Mouse (Mus musculus) frontal cortex, adult (tissue): ENCODE results near the gene Cd82.
A peak's percentile ranks its signal among the peaks of the same experiment; 100 is the strongest.

Experiments
- ATAC-seq: cut with Nextera tagmentation; 2 replicates; pipeline ENCODE4 v1.9.2; 2017; ENCODE audit warnings: mild to moderate bottlenecking, moderate library complexity, mixed read lengths; ENCODE audit not compliant: low TSS enrichment

The Cd82 gene

DNA sequence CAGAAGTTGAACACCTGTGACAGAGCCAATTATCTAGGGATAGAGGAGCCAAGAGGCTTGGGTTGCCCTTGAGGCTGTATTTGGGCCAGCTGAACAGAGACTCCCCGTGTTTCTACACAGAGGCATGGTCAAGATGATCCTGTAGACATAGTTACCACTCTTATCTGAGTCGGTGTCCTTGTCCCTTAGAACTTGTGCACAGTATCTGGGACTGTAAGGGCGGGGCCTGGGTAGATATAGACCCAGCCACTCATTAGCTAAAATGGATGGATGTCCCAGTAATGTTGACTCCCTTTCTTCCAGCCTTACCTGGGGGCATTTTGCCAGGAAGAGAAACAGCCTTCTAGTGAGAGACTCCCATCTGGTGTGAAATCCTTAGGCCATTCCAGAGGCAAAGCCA, 3.4 kb upstream of the Cd82 start:
- no peak for ATAC-seq

DNA sequence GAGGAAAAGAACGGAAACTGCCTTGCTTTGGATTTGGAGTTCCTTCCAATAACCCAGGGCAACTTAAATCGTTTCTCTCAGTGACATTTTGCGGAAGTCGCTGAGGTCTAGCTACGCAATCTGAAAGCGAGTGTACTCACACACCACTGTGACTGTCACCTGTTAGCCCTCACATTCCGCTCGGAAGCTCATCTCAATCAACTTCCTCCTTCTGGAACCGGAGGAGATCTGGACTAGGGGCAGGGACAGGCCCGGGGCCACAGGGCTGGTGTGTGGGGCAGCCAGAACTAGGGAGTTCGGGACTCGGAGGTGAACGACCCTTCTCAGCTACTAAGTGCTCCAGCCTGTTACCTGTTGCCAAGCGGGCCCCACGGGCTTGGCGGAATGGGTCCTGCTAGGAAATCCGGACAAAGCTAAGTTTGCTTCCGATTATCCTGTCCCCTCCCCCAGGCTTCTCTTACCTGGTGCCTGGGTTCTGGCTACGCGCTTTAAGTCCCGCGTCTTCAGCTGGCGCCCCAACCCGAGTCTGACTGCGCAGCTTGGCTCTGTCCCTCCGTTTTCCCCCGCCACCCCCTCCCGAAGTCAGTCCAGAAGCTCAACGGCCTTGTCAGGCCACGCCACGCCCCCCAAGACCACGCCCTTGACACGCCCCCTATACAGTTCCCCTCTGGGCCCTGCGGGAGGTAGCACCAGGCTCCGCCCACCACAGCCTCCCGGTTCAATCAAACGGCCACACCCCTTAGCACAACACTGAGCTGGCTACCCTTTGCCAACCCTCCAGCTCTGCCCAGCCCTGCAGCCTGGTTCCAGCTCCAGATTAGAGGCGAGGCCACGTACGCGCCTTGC, 848 bp downstream of the Cd82 start:
- peak; percentile 91 for ATAC-seq

DNA sequence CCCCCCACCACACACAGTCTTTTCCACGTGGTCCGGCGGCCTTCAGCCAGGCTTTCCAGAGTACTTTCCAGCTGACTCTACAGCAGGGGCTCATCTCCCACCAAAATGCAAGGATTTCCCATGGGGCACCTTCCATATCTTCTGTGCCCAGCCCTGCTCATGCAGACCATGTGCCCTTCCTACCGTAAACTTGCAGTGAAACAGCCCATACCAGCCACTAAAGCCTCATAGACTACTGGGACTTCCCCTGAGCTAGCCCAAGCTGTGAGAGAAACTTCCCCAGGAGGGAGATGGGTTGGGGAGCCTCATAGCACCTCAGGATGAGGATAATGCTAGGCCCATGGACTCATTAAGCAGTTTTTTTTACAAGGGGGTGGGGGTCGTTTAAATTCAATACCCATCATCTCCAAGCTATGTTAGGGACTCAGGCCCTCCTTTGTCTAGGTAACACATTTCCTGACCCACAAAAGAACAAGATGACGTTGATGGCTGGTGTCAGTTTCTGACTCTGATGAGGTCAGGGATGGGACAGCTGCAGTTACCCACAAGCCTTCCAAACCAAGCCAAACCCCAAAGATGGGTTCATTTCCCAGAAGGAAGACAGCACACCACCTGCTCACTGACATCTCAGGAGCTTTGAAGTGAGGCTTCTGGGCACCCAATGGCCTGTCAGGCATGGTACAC, 2.0 kb downstream of the Cd82 start:
- ATAC-seq: no peak

DNA sequence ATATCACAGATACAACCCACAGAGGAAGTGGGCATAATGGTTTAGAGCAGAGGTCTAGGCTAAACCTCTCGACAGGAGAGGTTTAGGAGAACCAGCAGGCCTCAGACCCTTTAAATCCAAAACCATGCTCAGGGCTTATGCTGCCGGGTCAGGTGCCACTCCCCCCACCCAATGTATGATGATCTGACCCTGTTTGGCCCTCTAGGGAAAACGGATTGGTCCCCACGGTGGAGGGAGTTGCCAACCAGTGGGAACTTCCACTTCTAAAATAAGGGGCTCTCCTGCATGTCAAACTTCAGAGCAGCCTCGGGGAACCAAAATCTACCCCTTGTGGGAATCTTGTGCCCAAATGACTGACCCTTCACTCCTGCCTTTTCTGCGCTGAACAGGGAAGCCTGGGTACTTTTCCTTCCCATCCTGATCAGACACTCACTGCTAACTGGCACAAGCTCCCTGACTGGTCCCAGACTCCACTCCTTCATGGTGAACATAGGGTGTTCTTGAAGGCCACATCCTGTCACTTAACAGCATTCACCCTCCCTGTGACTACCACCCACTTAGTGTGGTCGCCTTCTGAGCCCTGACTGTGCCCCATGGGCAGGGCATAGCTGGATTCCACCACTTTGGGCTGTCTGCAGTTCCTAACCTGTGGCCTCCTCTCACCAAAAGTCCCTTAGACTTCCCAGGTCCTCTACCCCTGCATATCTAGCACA, 3.6 kb downstream of the Cd82 start:
- ATAC-seq: no peak

- ATAC-seq: no peak
Measured at GRCm38 (mm10) chr2:93458332-93459207, 4.4 kb downstream of the Cd82 start.

- ATAC-seq: no peak
Measured at GRCm38 (mm10) chr2:93457426-93458130, 5.4 kb downstream of the Cd82 start.

DNA sequence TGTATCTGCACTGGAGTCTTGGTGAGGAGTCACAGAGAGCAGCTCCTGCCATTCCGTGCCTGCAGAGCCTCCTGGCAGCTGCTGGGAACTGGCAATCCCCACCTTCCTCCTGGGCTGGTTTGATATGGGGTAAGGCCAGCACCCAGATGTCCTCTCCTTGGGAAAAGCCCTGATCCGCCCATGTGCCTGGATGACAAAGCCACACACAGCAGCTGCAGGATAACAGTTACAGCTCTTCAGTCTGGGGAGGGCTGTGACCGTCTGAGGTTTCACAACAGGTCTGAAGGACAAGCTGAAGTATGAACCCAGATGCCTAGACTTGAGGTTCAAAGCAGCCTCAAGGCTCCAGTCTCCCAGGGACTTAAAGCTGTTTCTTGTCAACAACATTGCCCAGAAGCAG, 6.8 kb downstream of the Cd82 start:
- ATAC-seq: no peak

DNA sequence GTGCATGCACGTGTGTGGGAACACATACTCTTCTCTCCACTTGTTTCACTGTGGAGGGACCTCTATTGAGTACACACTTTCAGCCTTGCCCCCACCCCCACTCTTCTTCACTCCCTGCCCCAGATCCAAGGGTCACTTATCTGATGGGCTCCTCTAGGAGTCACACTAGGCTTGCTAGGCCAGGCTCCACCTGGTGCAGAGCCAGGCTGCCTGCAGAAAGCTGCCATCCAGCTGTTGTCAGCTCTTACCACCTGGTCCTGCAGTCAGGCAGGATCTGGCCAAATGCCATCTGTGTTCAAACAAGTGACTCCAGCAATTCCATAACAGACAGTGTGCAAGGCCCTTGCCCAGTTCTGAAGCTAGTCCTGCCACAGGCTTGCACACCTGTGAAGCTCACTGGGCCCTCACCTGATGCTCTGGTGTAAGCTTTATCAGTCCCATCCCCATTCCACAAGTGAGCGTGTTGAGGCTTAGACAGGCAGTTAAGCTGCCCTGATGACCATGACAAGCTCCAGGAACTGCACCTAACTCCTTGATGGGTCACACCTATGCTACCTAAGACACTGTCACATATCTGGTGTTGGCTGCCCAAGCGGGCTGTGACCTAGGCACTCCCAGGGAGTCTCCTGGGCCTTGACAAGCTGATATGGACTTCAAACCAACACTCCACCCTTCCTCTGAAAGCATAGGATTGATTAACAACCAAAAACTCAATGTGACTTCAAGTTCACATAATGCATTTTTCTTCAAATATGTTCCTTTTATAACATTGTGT, 7.9 kb downstream of the Cd82 start:
- no peak for ATAC-seq

- ATAC-seq: no peak
Measured at GRCm38 (mm10) chr2:93454334-93454733, 8.6 kb downstream of the Cd82 start.

DNA sequence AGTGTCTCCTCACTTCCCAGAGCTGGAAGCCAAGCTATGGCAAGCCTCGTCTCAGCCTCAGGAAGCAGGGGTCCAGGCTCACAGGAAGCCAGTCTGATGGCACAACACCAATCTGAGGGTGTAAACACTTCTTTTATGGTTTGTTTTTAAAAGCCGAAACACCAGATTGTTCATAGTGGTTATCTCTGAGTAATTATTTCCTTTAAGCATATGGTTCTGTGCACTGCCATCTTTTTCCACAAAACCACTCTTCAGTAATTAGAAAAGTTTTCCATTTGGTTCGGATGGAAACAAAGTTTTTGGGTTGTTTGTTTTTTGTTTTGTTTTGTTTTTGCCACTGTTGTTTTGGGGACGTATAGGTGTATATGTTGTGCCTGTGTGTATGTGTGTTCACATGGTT, 9.9 kb downstream of the Cd82 start:
- no peak for ATAC-seq

- ATAC-seq: no peak
Measured at GRCm38 (mm10) chr2:93452506-93452905, 10.4 kb downstream of the Cd82 start.

DNA sequence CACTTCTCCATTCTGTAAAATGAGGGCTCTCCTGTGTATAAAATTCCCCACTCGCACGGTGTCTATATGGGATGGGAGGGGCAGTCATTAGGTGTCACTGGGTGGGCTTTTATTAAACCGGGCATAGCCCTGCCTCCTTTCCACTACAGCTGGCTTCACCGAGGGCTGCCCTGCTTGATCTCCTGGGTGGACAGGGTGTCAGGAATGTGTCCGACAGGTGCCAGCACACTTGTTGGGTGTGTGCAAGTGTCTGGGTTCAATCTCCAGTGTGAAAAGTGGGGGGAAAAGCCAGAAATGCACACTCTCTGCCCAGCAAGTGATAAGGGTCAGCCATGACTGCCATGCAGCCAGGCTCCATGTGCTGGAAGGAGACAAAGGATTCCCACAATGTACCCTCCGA, 10.9 kb downstream of the Cd82 start:
- ATAC-seq: no peak

- ATAC-seq: no peak
Measured at GRCm38 (mm10) chr2:93451219-93451938, 11.6 kb downstream of the Cd82 start.

GRCm38 (mm10) chr2:93450695-93451094, 12.2 kb downstream of the Cd82 start:
- ATAC-seq: no peak

GRCm38 (mm10) chr2:93449657-93450056, 13.3 kb downstream of the Cd82 start:
- ATAC-seq: no peak

DNA sequence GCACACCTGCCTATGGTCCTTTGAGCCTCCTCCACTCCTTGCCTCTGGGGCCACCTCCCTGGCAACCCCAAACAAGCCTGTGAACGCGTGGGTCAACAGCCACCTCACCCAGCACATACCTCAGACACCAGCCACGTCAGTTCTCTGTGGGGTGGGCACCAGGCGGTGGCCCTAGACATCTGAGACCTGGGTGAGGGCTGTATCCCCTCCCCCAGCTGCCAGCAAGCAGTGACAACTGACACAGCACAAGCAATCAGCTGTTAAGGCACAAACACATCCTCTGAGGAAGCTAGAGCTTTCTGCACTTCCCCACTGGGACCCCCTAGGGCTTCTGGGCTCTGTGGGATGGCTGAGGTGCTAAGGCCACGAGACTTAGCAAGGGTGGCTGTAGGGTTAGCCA, 14.2 kb downstream of the Cd82 start:
- ATAC-seq: no peak

DNA sequence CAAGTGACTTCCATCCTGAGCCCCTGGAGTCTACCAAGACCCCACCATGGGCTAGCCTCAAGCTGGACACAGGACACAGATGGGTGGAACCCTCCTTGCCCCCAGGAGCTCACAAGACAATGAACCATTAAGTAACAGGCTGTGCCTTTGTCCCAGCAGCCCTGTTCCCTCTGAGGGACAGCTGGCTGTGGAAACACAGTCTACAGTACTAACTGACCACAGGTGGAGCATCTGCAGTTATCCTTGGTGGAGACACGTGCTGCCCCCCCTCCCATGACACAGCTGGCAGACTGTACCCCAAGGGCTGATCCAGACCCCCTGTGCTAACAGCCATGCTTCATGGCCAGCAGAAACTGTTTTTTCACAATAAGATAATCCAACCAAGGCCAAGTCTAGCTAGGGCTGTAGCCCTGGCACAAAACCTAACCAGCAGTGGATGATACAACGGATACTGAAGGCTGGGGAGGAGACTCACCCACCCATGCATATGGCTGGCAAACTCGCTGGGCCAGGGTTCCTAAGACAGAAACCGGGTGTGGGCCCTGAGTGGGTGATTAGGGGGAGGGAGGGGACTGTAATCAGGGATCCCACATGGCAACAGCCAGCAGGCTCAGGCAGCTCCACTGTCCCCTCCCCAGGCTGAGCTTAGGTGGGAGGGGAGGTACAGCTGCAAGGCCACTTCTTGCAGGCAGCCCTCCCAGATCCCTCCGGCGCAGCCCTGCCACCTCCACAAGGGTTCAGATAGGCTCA, 15.3 kb downstream of the Cd82 start:
- 0 out of 2 replicates have a peak, but pooled peaks have one; percentile 22 for ATAC-seq

GRCm38 (mm10) chr2:93446606-93447353, 16.2 kb downstream of the Cd82 start:
- no peak for ATAC-seq
